Mouse (Mus musculus): Measurements from ENCODE around the gene Zfp94. TPM values are rescaled to one million over a fixed set of nuclear protein-coding genes. Genes with fewer than 3 reads are reported as not detected.

Zfp94 gene
- total RNA-seq, 2 experiments from 2014 or later, result 12.5 to 15.0 TPM

DNA sequence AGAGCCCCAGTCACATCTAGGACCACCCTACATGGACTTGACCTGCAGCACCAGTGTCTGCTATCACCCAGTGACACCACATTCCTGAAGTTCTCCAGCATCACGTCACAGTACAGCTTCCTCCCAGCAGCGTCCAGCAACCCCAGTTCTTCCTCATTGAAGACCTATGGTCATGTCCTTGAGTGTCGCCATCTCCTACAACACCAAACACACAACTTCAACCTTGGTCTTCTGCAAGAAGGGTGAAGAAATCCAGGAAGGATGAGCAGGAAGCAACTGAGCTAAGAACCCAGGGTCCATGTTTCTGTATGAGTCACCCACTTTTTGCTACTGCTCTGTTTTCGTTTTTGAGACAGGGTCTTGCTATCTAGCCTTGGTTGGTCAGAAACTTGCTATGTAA lies 6.1 kb upstream of the Zfp94 start:
- DNase-seq (ENCODE audit: extremely low spot score in 1 of 2, low spot score in 1 of 2), result no peak

- DNase-seq (ENCODE audit: extremely low spot score in 1 of 2, low spot score in 1 of 2), result no peak
Measured at GRCm38 (mm10) chr7:24318942-24319341, 2.5 kb upstream of the Zfp94 start.

DNA sequence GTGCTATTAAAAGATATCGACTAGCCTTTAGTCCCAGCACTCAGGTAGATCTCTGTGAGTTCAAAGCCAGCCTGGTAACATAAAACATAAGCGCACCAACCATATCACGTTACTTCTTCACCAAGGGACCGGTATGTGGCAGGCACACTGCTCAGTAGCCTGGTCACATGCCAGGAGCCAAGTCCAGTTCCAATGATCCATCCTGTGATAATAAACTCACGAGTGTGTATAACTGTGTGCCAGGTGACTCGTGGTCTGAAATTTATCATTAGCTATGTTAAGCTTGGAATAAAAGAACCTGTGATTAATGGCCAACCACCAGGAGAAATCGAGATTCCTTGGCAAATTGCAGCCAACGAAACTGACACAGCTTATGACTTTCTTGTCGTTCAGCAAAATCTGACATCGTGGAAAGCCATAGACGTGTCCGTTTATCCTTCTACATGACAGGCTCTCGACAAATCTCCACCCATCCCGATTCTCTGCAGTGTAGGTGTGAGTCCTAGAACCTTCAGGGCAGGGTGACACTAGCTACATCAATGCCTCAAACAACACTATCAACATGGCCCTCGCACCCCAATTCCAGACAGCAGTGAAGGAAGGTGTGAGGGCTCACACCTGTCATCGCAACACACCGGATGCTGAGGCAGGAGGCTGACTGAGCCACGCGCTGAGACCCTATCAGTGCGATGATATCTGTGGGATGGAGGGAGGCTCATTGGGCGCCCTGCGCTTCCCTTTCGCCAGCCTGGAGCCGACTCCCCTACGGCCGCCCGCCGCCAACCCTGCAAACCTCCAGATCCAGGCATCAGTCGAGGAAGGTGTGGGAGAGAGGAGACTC lies 520 bp downstream of the Zfp94 start:
- DNase-seq (ENCODE audit: extremely low spot score in 1 of 2, low spot score in 1 of 2), result no peak

DNA sequence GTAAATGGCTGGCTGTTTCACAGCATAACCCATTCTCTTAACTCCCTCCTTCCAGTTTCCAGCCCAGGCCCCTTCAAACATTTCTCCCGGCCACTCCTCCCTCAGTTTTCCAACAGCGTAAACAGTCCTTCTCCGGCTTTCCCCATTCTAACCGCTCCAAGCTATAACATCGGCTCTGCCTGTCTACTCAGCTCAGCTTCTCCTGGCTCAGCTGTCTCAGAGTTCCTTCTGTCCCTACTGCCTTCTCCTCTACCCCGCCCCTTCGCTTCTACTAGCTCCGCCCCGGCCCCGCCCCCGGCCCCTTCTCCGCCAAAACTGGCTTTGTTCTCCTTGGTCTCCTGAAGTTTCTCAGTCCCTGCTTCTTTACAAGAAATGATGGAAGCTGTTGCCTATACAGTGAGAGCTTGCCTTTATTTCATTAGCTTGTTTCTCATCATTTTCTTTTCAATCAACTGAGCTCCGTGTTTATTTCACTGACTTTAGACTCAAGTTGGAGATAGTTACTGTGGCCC lies 15.6 kb downstream of the Zfp94 start, which contains the start of gene Zfp61:
Gene Zfp61, minus strand, starts transcription at position 462 of the 512 bp plus-strand sequence.
- DNase-seq (ENCODE audit: extremely low spot score in 1 of 2, low spot score in 1 of 2), result no peak

DNA sequence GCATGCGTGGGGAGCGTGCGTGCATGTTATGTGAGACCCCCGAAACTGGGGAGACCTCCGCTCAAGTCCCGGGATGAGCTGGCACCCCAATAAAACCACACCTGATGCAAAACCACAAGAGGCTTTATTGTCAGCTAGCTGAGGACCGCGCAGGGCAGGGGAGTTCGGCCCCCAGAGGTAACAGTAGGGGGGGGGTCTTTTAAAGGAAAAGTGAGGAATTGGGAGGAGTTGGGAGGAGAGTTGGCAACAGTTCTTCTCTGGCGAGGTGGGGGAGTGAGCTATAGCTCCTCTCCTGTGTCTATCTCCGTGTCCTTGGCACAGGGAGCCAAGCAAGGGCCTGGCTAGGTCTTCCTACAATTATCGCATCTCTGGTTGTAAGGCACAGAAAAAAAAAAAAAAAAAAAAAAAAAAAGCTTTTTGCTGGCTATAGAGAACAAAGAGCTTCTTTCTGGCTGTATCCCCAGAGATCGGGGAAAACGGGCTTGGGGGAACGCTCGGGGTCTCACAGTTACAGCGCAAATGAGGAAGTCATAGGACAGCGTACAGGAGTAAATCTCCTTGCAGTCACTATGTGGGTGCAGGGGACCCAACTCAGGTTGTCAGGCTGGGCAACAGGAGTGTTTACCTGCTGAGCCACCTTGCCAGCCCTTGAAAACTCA lies 16.5 kb downstream of the Zfp94 start:
- peak in 1 of 2 experiments; percentile 24 for DNase-seq (ENCODE audit: extremely low spot score in 1 of 2, low spot score in 1 of 2)

- DNase-seq (ENCODE audit: extremely low spot score in 1 of 2, low spot score in 1 of 2), result peak; percentile 68 to 80
Measured at GRCm38 (mm10) chr7:24298973-24299708, 17.3 kb downstream of the Zfp94 start.

- DNase-seq (ENCODE audit: extremely low spot score in 1 of 2, low spot score in 1 of 2), result no peak
Measured at GRCm38 (mm10) chr7:24298635-24298972, 17.9 kb downstream of the Zfp94 start.

DNA sequence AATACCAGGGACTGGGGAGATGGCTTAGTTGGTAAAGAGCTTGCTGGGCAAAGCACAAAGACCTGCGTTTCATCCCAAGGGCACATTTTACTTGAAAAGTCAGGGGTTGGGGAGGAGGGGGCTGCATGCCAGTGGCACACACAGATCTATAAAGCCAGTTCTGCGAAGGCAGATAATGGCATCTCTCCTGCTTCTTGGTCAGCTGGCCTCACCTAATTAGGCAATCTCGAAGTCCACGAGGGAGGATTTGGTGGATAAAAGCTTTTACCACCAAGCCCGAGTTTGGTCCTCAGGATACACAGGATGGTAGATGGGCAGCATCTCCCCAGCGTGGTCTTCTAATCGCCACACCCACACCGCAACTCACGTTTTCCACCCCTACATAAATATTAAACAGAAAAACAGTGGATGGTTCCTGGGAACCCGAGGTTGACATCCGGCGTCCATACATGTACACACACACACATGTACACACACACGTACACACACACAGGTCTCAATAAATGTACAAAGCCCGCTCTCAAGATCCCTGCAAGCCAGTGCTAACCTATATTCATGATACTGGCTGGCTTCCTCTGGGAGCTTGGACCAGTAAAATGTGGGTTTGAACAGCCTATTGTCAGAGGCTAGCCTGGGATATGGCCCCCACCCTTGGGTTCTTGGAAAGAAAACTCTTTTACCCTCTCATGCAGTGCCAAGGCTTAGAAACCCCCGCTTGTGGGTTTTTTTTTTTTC lies 18.9 kb downstream of the Zfp94 start:
- DNase-seq (ENCODE audit: extremely low spot score in 1 of 2, low spot score in 1 of 2), result no peak

- DNase-seq (ENCODE audit: extremely low spot score in 1 of 2, low spot score in 1 of 2), result no peak
Measured at GRCm38 (mm10) chr7:24296386-24296785, 20.1 kb downstream of the Zfp94 start.

- DNase-seq (ENCODE audit: extremely low spot score in 1 of 2, low spot score in 1 of 2), result no peak
Measured at GRCm38 (mm10) chr7:24295376-24295775, 21.1 kb downstream of the Zfp94 start.

DNA sequence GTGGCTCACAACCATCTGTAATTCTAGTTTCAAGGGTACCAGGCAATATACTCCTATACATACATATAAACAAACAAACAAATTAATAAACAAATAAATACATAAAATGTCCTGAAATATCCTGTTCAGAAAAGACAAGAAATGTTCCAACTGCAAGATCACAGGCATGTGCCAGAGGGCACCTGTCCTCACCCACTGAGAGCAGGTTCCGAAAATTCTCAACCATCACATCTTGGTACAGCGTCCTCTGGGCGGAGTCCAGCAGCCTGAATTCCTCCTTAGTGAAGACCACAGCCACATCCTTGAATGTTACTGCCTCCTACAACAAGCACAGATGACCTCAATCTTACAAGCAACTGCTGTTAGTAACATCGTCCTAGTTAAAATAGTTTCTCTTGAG lies 21.7 kb downstream of the Zfp94 start:
- no peak for DNase-seq (ENCODE audit: extremely low spot score in 1 of 2, low spot score in 1 of 2)

- DNase-seq (ENCODE audit: extremely low spot score in 1 of 2, low spot score in 1 of 2), result no peak
Measured at GRCm38 (mm10) chr7:24293061-24293851, 23.2 kb downstream of the Zfp94 start.

DNA sequence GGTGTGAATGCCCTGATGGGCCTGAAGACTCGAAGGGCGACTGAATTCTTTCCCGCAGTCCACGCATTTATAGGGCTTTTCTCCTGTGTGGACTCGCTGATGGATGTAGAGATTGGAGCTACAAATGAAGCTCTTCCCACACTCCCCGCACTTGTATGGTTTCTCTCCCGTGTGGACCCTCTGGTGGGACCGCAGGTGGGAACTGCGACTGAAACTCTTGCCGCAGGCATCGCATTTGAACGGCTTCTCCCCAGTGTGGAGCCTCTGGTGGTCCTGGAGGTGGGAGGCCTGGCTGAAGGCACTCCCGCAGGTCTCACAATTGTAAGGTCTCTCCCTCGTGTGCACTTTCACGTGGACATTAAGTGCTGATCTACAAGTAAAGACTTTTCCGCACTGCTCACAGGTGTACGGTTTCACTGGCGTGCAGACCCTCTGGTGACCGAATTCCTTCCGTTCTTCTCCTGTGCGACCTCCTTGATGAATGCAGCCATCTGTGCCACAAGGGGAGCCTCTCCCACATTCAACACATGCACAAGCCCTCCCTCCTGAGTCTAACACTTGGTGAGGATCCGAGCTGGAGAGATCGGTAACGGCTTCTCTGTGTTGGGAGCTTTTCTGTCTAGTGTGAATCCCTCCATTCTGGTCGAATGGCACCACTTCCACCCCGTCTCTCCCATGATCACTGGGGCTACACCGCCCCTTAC lies 24.9 kb downstream of the Zfp94 start:
- no peak for DNase-seq (ENCODE audit: extremely low spot score in 1 of 2, low spot score in 1 of 2)

DNA sequence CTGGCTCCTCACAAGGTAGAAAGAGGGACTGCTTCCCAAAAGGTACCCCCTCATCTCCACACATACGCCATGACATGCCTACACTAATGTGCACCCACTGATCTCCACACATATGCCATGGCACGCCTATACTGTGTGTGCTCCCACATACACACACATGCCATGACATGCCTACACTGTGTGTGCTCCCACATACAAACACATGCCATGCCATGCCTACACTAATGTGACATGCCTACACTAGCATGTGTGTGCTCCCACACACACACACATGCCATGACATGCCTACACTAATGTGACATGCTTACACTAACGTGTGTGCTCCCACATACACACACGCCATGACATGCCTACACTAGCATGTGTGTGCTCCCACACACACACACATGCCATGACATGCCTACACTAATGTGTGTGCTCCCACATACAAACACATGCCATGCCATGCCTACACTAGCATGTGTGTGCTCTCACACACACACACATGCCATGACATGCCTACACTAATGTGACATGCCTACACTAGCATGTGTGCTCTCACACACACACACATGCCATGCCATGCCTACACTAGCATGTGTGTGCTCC lies 26.3 kb downstream of the Zfp94 start:
- no peak for DNase-seq (ENCODE audit: extremely low spot score in 1 of 2, low spot score in 1 of 2)

GRCm38 (mm10) chr7:24288512-24288911 lies 28.0 kb downstream of the Zfp94 start:
- peak in 1 of 2 experiments; percentile 24 for DNase-seq (ENCODE audit: extremely low spot score in 1 of 2, low spot score in 1 of 2)

DNA sequence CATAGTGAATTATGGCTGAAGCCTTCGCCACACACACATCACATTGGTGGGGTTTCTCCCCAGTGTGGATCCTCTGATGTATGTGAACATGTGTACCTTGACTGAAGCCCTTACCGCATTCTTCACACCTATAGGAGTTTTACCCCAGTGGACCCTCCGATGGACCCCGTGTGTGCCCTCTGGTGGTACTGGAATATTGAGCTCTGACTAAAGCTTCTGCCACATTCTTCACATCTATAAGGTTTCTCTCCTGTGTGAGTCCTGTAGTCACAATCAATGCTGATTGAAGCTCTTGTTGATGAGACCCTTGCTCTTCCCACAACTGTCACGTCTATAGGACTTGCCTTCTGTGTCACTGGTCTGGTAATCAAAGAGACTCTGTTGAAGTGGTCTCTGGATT lies 28.8 kb downstream of the Zfp94 start:
- DNase-seq (ENCODE audit: extremely low spot score in 1 of 2, low spot score in 1 of 2), result no peak

DNA sequence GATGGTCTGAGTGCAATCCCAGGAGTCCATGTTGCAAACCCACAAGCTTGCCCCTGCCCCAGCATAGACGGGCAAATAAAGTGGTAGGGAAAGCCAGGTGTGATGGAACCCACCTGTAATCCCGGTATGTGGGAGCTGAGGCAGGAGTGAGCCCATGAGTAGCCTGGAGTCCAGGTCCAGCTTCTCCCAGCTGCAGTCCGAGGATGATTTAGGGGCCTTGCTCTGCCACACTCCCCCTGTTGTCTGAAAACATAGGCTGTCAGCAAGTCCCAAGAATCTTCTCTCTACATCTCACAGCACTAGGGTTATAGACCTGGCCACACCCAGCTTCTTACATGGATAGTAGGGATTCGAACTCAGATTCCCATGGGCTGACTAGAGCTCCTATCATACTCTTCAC lies 29.6 kb downstream of the Zfp94 start:
- DNase-seq (ENCODE audit: extremely low spot score in 1 of 2, low spot score in 1 of 2), result no peak

DNA sequence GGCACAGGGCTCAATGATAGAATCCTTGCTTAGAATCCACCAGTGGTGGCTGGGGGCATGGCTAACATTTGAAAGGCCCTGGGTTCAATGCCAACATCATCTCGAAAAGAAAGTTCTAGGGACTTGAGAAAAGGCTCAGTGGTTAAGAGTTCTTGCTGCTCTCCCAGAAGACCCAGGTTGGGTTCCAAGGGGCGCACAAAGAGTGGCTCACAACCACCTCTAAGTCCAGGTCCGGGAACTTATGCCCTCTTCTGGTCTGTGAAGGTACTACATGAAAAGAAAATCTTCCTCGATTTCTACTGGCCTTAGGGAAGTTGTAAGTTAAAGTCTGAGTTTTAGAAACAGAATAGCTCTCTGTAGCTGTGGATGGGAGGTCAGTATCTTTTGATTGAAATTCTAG lies 30.4 kb downstream of the Zfp94 start:
- no peak for DNase-seq (ENCODE audit: extremely low spot score in 1 of 2, low spot score in 1 of 2)

GRCm38 (mm10) chr7:24280858-24281145 lies 35.7 kb downstream of the Zfp94 start:
- DNase-seq (ENCODE audit: extremely low spot score in 1 of 2, low spot score in 1 of 2), result no peak

Data from layer of hippocampus, postnatal 25 days (tissue).